In genomic region chr6:89327746-89328491, GRCm38 (mm10) we compare ENCODE assay signal across 12 mouse cellular contexts. TPM values are rescaled to one million over a fixed set of nuclear protein-coding genes. Genes with fewer than 3 reads are reported as not detected.
A peak's percentile ranks its signal among the peaks of the same experiment; 100 is the strongest.
DNase-seq lines count a peak whose midpoint lies in the region; ATAC-seq lines count a peak whose summit lies in the region.
"Had no signal": no experiment of that assay in that cellular context is flagged by ENCODE, and none has a peak within 500 bp of the region (broad histone marks: within the 10 kb centered on the region; RNA-seq: fewer than 3 reads in every experiment).

No protein-coding gene starts in this region.

- no peak for DNase-seq in hindbrain, embryonic 10.5 days (ENCODE audit: low spot score)
- no peak for DNase-seq in hindbrain, embryonic 11.5 days (ENCODE audit: low spot score)
- DNase-seq in neural tube, embryonic 10.5 days (ENCODE audit: extremely low spot score, low spot score), result no peak
- peak; percentile 72 for DNase-seq in gastrocnemius, postnatal 14 days
- no peak for DNase-seq in natural killer cell, adult 2 months (ENCODE audit: low spot score in 2 of 2)
- DNase-seq in adrenal gland, postnatal 4 days (ENCODE audit: low spot score in 2 of 2), result no peak
- DNase-seq: adrenal gland, postnatal 14 days; right cerebral cortex, postnatal 14 days had no signal

- no peaks in the 10 kb centered on the region for H3K9me3 ChIP-seq in hindbrain, embryonic 10.5 days
- H3K9me3 ChIP-seq in hindbrain, embryonic 11.5 days (ENCODE audit: control insufficient read depth, low read length), result no peaks in the 10 kb centered on the region
- H3K9me3 ChIP-seq in neural tube, embryonic 12.5 days, result no peaks in the 10 kb centered on the region
- no peaks in the 10 kb centered on the region for H3K9me3 ChIP-seq in midbrain, embryonic 16.5 days (replicated peaks; ENCODE audit: control insufficient read depth, low read length, poor library complexity, severe bottlenecking)
- H3K9me3 ChIP-seq: embryonic facial prominence, embryonic 13.5 days had no signal

- no peak overlapping the region for H3K9ac ChIP-seq in hindbrain, embryonic 11.5 days (ENCODE audit: low read depth, low read length)
- 0 out of 2 replicates have a peak overlapping the region, but pooled peaks have one; percentile 26 for H3K9ac ChIP-seq in neural tube, embryonic 12.5 days
- no peak overlapping the region for H3K9ac ChIP-seq in midbrain, embryonic 16.5 days (ENCODE audit: low read depth, low read length)
- H3K9ac ChIP-seq: embryonic facial prominence, embryonic 13.5 days had no signal

- peaks cover 100% of the 10 kb centered on the region for H3K36me3 ChIP-seq in hindbrain, embryonic 10.5 days
- H3K36me3 ChIP-seq in hindbrain, embryonic 11.5 days (ENCODE audit: control insufficient read depth, insufficient read depth, low read length), result peaks cover 33% of the 10 kb centered on the region; the same call in 1 of the 2 replicates
- peaks cover 94% of the 10 kb centered on the region for H3K36me3 ChIP-seq in neural tube, embryonic 12.5 days
- H3K36me3 ChIP-seq in midbrain, embryonic 16.5 days (ENCODE audit: control insufficient read depth, insufficient read depth, low read length), result peaks cover 68% of the 10 kb centered on the region

- peak overlapping the region; percentile 1; the same call in 1 of the 2 replicates for H3K27ac ChIP-seq in hindbrain, embryonic 10.5 days
- no peak overlapping the region for H3K27ac ChIP-seq in hindbrain, embryonic 11.5 days (ENCODE audit: low read depth, low read length)
- H3K27ac ChIP-seq in neural tube, embryonic 12.5 days, result no peak overlapping the region
- peak overlapping the region; percentile 54 for H3K27ac ChIP-seq in midbrain, embryonic 16.5 days (ENCODE audit: low read length)
- H3K27ac ChIP-seq: embryonic facial prominence, embryonic 13.5 days had no signal

- H3K27me3 ChIP-seq in hindbrain, embryonic 10.5 days (ENCODE audit: insufficient read depth, poor library complexity, severe bottlenecking), result no peaks in the 10 kb centered on the region
- H3K27me3 ChIP-seq in hindbrain, embryonic 11.5 days (ENCODE audit: control insufficient read depth, insufficient read depth, low read length), result no peaks in the 10 kb centered on the region
- H3K27me3 ChIP-seq in neural tube, embryonic 12.5 days (replicated peaks), result no peaks in the 10 kb centered on the region
- H3K27me3 ChIP-seq in midbrain, embryonic 16.5 days (ENCODE audit: control insufficient read depth, insufficient read depth, low read depth, low read length), result no peaks in the 10 kb centered on the region
- H3K27me3 ChIP-seq: embryonic facial prominence, embryonic 13.5 days had no signal

- ATAC-seq in hindbrain, embryonic 11.5 days (ENCODE audit: low FRiP score), result no peak
- ATAC-seq in neural tube, embryonic 12.5 days (ENCODE audit: low FRiP score, low read depth), result no peak
- no peak for ATAC-seq in midbrain, embryonic 16.5 days
- ATAC-seq: CD4-positive, CD25-positive, alpha-beta regulatory T cell, adult 4 months had no signal

- no peak overlapping the region for H3K4me3 ChIP-seq in hindbrain, embryonic 10.5 days
- H3K4me3 ChIP-seq in hindbrain, embryonic 11.5 days (ENCODE audit: low read depth, low read length), result no peak overlapping the region
- H3K4me3 ChIP-seq in neural tube, embryonic 12.5 days, result no peak overlapping the region
- no peak overlapping the region for H3K4me3 ChIP-seq in midbrain, embryonic 16.5 days (ENCODE audit: low read depth, low read length)
- H3K4me3 ChIP-seq: embryonic facial prominence, embryonic 13.5 days had no signal

- H3K4me1 ChIP-seq in hindbrain, embryonic 10.5 days (replicated peaks), result peaks cover 24% of the 10 kb centered on the region
- H3K4me1 ChIP-seq in hindbrain, embryonic 11.5 days (replicated peaks; ENCODE audit: control insufficient read depth, insufficient read depth, low read length), result no peaks in the 10 kb centered on the region
- H3K4me1 ChIP-seq in neural tube, embryonic 12.5 days, result no peaks in the 10 kb centered on the region
- no peaks in the 10 kb centered on the region for H3K4me1 ChIP-seq in midbrain, embryonic 16.5 days (ENCODE audit: control insufficient read depth, insufficient read depth, low read length)
- H3K4me1 ChIP-seq: embryonic facial prominence, embryonic 13.5 days had no signal

- WGBS in hindbrain, embryonic 10.5 days, result 70% methylated on average over 15 of the region's 15 CpGs
- WGBS in hindbrain, embryonic 11.5 days, result 76% methylated on average over 14 of the region's 15 CpGs
- 68% methylated on average over 15 of the region's 15 CpGs for WGBS in neural tube, embryonic 12.5 days
- WGBS in midbrain, embryonic 16.5 days, result 67% methylated on average over 15 of the region's 15 CpGs

- intact Hi-C loops in gastrocnemius, postnatal 14 days (cut with DNase I; ENCODE audit: low total_unique reads), result loop anchor here (10.0 kb wide), 1 partner anchor 393 kb away; no protein-coding TSS in a partner anchor

- H3K4me2 ChIP-seq in hindbrain, embryonic 11.5 days (replicated peaks; ENCODE audit: low read depth, low read length), result no peak overlapping the region
- no peak overlapping the region for H3K4me2 ChIP-seq in neural tube, embryonic 12.5 days (replicated peaks)
- no peak overlapping the region for H3K4me2 ChIP-seq in midbrain, embryonic 16.5 days (ENCODE audit: low read length)
- H3K4me2 ChIP-seq: embryonic facial prominence, embryonic 13.5 days had no signal

RNA-seq across cellular contexts. Expression of gene Plxna1, which starts 34.5 kb away (rescaled TPM):
- polyA plus RNA-seq in hindbrain, embryonic 10.5 days (2016; fragmentation: Nextera tagmentation; extraction: Ambion mirVana), result 29.1 and 35.5 TPM in 2 replicates
- polyA plus RNA-seq in hindbrain, embryonic 11.5 days (2014; fragmentation: Nextera tagmentation; extraction: Ambion mirVana), result 28.7 and 35.6 TPM in 2 replicates
- 46.0 and 54.1 TPM in 2 replicates for polyA plus RNA-seq in neural tube, embryonic 12.5 days (2016; fragmentation: Nextera tagmentation; extraction: Ambion mirVana)
- total RNA-seq in gastrocnemius, postnatal 14 days (2021), result 10 to 100 TPM; 24.7 to 36.6 TPM
- polyA plus RNA-seq in midbrain, embryonic 16.5 days (2015; fragmentation: Nextera tagmentation; extraction: Ambion mirVana), result 64.0 and 78.9 TPM in 2 replicates
- total RNA-seq in adrenal gland, postnatal 4 days (2021), result 10 to 100 TPM; 67.4 to 77.6 TPM

Comparison
In these comparisons a context has a peak if more than half of its experiments do, and no peak if none do; other contexts are left out.
1. H3K27ac ChIP-seq: peak in hindbrain, embryonic 10.5 days (single experiment) and midbrain, embryonic 16.5 days (single experiment); none in hindbrain, embryonic 11.5 days (single experiment) and neural tube, embryonic 12.5 days (single experiment).